Mouse (Mus musculus) embryonic stem cell, embryonic (primary cell): ENCODE results near the gene Adamtsl2.

Experiments used
- CTCF ChIA-PET, 4 experiments: fragments of 300-600 bp in 2 of 4; fragments of 350-600 bp in 2 of 4; sonication (Branson Sonifier 250); formaldehyde crosslinking; loops; one replicate each; lab custom pipeline; 2022; ENCODE audit warnings: inconsistent platforms in 2 of 4; lab: Charles Lee
- POLR2A ChIA-PET, 4 experiments: fragments of 300-600 bp in 2 of 4; fragments of 350-600 bp in 2 of 4; sonication (Branson Sonifier 250); formaldehyde crosslinking; loops; one replicate each; lab custom pipeline; 2022; ENCODE audit warnings: antibody characterized with exemption in 4 of 4, inconsistent platforms in 1 of 4; lab: Charles Lee

The Adamtsl2 gene

DNA sequence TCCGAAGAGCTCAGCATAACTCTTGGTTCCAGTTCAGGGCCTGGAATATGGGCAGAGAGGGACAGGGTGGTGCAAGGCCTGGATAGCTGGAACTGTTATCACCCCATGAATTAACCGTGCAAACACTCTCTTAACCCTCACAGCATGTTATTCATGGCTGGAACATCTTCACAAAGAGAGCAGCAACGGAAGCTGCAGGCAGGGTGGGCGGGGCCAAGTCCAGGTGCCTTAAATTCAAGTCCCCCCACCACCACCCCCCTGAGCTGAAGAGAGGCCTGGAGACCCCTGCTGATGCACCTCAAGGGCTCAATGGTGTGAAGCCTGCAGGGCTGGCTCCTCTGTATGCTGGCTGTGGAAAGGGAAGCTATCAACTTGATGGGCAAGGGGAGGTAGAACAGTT lies 47.3 kb downstream of the Adamtsl2 start:
- CTCF ChIA-PET, result interaction anchor here (0.6 to 2.5 kb wide), 18 partner anchors 11 to 941 kb away, joined by 3 to 9 read pairs (median 3); partner anchors contain the start of genes Fam163b (in 2 of the 4) and Adamtsl2 (in 1 of the 4)
- POLR2A ChIA-PET, result interaction anchor here (0.5 to 1.4 kb wide), 7 partner anchors 16 to 956 kb away, joined by 3 to 4 read pairs (median 3); partner anchors contain the start of gene Fam163b (in 1 of the 4)

DNA sequence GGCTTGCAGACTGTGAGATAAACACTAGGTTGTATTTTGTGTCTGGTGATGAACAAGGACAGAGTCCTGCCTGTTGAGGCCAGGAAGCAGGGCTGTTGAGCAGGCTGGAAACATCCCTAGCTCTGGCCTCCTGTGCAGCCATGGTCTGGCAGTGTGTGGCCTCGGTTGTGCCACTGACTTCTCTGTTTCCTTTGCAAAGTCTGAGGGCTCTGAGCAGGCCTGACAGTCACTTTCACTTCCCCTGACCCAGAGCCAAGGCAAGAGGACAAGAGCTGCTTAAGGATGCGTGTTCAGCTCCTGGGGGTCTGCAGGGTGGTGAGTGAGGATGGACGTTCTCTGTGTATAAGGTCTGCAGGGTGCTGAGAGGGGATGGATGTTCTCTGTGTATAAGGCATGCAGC lies 49.8 kb downstream of the Adamtsl2 start:
- POLR2A ChIA-PET, result no interaction called here

DNA sequence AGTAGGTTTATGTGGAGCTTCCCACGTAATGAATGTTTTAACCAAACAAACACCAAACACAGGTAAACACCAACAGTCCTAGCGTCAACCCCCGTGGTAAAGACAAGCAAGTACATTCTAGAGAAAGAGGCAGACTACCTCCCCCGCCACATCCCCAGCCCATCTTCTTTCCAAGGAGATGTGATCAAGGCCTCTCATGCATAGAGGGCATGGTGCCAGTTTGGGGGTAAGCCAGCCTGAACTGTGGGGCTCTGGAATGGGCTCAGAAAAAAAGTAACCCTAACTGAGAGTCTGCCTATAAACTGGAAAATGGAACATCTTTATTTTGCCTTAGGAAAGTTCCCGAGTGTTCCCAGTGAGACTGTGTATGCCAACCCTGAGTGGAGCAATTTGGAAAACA lies 56.8 kb downstream of the Adamtsl2 start:
- POLR2A ChIA-PET, result no interaction called here
- CTCF ChIA-PET, result no interaction called here

More for the DNA sequence above, 49.8 kb downstream of the Adamtsl2 start:
- CTCF ChIA-PET, result no interaction called here

DNA sequence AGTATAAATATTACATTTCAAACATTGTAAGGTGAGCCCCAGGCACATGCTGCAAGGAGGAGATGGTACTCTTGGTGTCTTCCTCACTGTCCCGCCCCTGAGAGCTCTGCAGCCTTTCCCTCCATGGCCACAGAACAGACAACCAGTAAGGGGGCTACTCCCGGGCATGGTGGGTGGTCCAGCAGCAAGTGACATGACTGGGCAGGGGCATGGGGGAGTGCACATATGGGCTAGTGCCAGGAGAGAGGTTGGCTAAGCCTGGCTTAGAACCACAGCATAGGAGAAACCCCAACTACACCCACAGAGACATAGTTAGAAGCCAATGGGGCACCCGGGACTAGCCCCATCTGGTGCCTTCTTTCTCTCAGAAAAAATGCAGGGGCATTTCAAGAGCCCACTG lies 57.2 kb downstream of the Adamtsl2 start:
- POLR2A ChIA-PET, result no interaction called here
- CTCF ChIA-PET, result no interaction called here

DNA sequence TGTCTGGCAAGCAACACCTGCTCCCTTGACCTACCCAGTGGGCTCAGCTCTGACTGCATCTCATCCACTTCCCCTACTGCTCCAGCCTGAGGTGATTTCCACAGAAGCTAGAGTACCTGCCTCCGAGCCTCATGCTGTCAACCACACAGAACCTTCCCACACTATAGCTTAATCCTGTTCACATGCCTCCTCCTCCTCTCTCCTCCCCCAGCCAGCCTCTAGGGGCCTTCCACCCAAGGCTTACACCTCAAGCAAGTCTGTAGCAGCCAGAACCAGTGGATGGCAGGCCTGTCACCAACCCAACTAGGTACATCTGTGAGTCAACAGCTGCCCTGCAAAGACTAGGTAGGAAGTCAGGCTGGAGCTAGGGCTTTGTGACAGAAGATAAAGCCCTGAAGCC lies 57.6 kb downstream of the Adamtsl2 start:
- ChIA-PET POLR2A (no interaction called here), CTCF (no interaction called here)

DNA sequence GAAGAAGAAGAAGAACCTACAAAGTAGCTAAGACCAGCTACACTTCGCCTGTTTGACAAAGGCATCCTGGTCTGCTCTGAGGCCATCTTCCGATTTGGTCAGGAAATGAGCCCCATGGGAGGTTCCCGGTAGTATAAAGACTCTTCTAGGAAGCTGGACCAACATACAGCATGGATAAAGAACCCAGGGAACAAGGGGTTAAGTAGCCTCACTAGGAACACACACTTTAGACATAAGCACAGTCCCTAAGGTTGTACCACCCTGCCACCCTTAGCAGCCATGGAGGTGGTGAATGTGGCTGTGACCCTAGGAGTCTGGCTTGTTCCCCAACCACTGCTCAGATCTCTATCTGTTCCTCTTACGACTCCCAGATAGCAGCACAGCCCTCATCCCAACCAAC lies 59.2 kb downstream of the Adamtsl2 start:
- CTCF ChIA-PET, result no interaction called here
- POLR2A ChIA-PET, result no interaction called here

DNA sequence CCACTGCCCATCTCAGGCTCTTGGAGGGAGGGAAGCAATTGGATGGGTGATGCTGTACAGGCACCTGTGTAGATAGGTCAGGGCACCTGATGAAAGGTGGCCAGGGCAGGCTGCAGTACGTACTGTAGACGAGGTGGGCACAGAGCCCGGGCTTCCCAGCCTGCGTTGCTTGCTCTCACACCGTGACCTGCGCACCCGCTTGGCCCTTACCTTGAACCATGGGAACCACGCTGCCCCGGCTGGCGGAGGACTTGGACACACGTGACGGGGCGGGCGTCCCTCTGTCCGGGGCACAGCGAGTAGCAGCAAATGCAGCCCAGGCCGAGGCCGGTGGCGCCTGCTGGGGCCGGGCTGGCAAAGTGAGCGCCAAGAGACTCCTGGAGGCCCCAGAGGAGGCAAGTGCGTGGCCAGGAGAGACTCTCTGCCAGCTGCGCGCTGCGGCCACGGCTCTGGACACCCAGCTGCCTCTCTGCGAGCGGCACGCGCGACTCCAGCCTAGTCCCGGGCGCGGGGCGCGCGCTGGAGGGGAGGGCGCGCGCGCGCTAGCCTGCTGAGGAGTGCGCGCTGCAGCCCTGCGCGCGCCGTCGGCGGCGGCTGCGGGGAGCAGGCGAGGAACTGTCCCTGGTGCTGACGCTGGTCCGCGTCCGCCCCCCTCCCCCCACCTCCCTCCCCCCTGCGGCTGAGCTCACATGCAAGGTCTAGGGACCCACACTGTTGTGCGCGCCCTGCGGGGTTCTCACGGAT lies 62.9 kb downstream of the Adamtsl2 start, which contains the start of gene Fam163b:
Gene Fam163b (minus strand): TSS at position 542 of the 744 bp plus-strand sequence.
- CTCF ChIA-PET, result interaction anchor here in 2 of 4 experiments (0.6 to 2.2 kb wide), 7 partner anchors 15 to 1065 kb away, joined by 3 to 6 read pairs (median 3); partner anchors contain the start of gene Vav2 (in 1 of the 2)
- POLR2A ChIA-PET, result interaction anchor here in 3 of 4 experiments (0.5 to 1.6 kb wide), 7 partner anchors 10 to 751 kb away, joined by 3 to 5 read pairs (median 3); no protein-coding TSS in a partner anchor

DNA sequence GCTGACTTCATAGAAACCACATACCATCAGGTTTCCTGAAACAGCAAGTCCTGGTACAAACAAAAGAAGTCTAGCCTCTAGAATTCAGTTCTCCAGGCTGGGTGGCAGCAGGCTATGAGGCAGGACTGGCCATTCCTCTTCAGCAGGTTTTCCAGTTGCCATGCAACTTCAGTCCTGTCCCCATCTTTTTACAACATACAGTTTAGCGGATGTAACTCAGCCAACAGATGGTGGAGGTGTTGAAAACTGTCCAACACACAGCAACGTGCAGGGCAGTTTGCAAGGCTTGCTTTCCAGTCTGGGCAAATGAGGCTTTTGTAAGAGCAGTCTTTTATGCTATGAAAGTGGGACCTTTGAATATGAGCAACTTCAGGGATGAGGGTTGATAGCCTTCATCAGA lies 65.8 kb downstream of the Adamtsl2 start:
- POLR2A ChIA-PET, result interaction anchor here in 1 of 4 experiments (1.1 kb wide), 1 partner anchor 19 kb away, joined by 4 read pairs; no protein-coding TSS in a partner anchor
- CTCF ChIA-PET, result no interaction called here

DNA sequence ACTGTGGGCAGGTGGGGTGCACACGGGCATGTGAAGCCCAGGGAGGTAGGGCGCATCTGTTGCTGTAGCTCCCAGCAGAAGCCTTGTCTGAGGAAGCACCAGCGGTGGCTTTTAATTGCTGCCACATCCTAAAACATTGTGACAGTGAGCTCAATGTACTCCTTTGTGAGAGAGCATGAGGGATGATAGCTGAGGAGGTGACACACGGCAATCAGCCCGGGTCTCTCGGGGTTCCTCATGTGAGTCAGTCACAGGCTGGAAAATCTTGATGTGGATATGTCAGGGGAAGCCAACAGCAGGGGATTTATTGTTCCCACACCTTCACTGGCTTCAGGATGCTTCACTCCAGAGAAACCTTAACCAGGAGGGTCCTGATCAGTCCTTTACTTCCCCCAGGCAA lies 67.7 kb downstream of the Adamtsl2 start:
- CTCF ChIA-PET, result no interaction called here
- POLR2A ChIA-PET, result interaction anchor here in 2 of 4 experiments (0.6 to 1.7 kb wide), 2 partner anchors 26 to 1171 kb away, joined by 4 to 7 read pairs; no protein-coding TSS in a partner anchor

DNA sequence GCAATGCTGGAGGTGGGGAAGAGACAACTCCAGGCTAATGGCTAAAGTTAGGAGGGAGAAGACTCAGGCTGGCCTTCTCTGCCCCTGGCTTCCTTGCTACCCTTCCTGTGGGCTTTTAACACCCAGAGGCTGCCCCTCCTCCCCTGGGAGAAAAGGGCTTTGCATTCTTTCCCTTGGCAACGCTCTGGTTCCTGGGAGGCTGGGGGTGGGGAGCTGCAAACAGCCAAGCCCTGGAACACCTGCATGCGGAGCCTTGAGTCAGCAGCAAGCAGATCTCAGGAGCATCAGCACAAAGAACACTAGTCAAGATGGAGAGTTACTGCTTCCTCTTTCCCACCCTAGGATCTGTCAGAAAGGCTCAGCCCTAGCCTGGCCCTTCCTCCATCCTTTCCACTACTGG lies 70.3 kb downstream of the Adamtsl2 start:
- ChIA-PET POLR2A (no interaction called here), CTCF (no interaction called here)

DNA sequence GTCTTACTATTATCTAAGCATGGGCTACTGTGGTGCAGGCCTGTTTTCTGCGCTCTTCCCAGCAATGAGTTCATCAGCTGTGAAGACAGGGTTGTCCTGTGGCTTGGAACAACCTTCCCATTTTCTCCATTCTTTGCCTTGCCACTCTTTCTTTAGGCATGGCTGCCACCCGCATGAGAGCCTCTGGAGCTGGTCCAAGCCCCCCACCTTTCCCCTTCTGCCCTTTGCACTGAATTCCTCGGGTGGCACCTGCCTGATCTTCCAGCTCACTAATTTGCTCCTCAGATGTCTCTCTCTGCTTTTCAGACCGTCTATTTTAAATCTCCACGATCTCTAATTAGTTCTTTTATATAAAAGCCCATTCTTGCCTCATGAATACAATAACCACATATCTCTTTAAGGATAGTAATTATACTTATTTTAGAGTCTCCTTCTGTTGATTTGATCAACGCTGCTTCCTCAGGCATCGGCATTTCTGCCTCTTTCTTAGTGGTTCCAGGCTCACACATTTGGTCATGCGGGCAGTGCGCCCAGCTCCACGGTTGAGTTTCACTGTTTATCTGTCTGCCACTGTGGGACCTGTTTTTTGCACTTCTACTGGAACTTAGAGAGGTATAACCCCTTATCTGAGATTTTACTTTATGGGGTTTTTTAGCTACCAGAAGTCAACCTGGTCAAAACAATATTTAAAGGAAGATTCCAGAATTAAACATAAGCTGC lies 75.4 kb downstream of the Adamtsl2 start:
- ChIA-PET CTCF (interaction anchor here in 1 of 4 experiments (0.7 kb wide), 1 partner anchor 1754 kb away, joined by 3 read pairs; no protein-coding TSS in a partner anchor), POLR2A (no interaction called here)

DNA sequence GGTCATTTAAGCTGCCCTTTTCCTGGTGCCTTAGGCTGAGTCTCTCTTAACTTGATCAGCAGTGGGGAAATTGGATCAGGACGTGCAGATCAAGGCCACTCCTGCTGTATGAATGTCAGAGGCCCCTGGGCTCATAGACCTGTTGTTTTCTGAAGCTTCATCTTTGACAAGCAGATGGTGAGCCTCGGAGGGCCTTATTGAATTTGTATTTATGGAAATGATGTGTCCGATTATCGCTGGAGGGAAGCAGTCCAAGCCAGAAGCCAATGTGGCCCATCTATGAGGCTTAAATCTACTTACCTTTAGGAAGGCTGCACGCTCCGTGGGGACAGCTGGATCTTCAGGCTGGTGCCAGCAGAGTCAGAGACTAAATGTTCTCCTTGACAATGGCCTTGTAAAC lies 77.4 kb downstream of the Adamtsl2 start:
- CTCF ChIA-PET, result no interaction called here
- POLR2A ChIA-PET, result interaction anchor here in 1 of 4 experiments (1.6 kb wide), 1 partner anchor 23 kb away, joined by 6 read pairs; no protein-coding TSS in a partner anchor
